Mouse (Mus musculus) mammary gland, adult 2 months (tissue): Measurements from ENCODE around the gene Vmn2r89. TPM values are rescaled to one million over a fixed set of nuclear protein-coding genes. Genes with fewer than 3 reads are reported as not detected.

Experiments
- polyA plus RNA-seq: library from polyadenylated mRNA; depleted of rRNA; stranded (reverse); fragments of >200 nt; gene quantifications from 2 replicates; pipeline ENCODE4 v1.2.3, GENCODE M21; 2012; ENCODE audit warnings: low replicate concordance; rRNA removed

Gene Vmn2r89
- polyA plus RNA-seq = not detected in 2 replicates

GRCm38 (mm10) chr14:51451557-51451956, at the start of gene Vmn2r89:
TSS of gene Vmn2r89 (plus strand) at chr14:51451857.

GRCm38 (mm10) chr14:51410520-51410919, 41.1 kb upstream of the Vmn2r89 start, which contains the start of gene Vmn2r88:
TSS of gene Vmn2r88 (plus strand) at chr14:51410820.

Other genes with a start within 250 kb of the Vmn2r89 start
- not detected in 2 replicates for gene Ear14, start 248.5 kb upstream of the Vmn2r89 start, polyA plus RNA-seq
- gene Rnase2a, start 195.7 kb upstream of the Vmn2r89 start, polyA plus RNA-seq = 0.20 TPM in 1 of 2 replicates, not detected in the other
- not detected in 2 replicates for gene Gm7247, start 90.1 kb upstream of the Vmn2r89 start, polyA plus RNA-seq
- gene Vmn2r88, start 41.0 kb upstream of the Vmn2r89 start, polyA plus RNA-seq = not detected in 2 replicates
- gene Gm5622, start 100.9 kb downstream of the Vmn2r89 start, polyA plus RNA-seq = not detected in 2 replicates
- not detected in 2 replicates for gene Gm17175, start 122.2 kb downstream of the Vmn2r89 start, polyA plus RNA-seq
- not detected in 2 replicates for gene Gm17174, start 140.3 kb downstream of the Vmn2r89 start, polyA plus RNA-seq
- gene Gm17078, start 159.5 kb downstream of the Vmn2r89 start, polyA plus RNA-seq = not detected in 2 replicates
- not detected in 2 replicates for gene Gm4181, start 183.8 kb downstream of the Vmn2r89 start, polyA plus RNA-seq
- not detected in 2 replicates for gene Gm17079, start 243.6 kb downstream of the Vmn2r89 start, polyA plus RNA-seq